Mouse (Mus musculus): ENCODE measurements around the gene Grb10.

GRCm38 (mm10) chr11:12039748-12040147 is 1.3 kb upstream of the Grb10 start:
- no peak for TF ChIP-seq POLR2A (IDR thresholded peaks at IDR 0.05; ENCODE audit: control insufficient read depth, extremely low read depth, insufficient read depth, low read length, poor library complexity)
- TF ChIP-seq CTCF (IDR thresholded peaks at IDR 0.05; ENCODE audit: borderline replicate concordance, control insufficient read depth, extremely low read depth, insufficient read depth, low read length, poor library complexity), result no peak

Data from thymus, adult 2 months (tissue).